Mouse (Mus musculus) kidney, embryonic 14.5 days (tissue): ENCODE data around the gene Man2a2. TPM values are rescaled to one million over a fixed set of nuclear protein-coding genes. Genes with fewer than 3 reads are reported as not detected.

ENCODE experiments used
- ATAC-seq: fragments of 200-750 bp; cut with Nextera tagmentation; 2 replicates; pipeline ENCODE4 v1.8.0; 2017; ENCODE audit warnings: moderate number of reproducible peaks, mild to moderate bottlenecking, moderate TSS enrichment, moderate library complexity; ENCODE audit not compliant: low FRiP score, low TSS enrichment
- H3K27ac ChIP-seq: fragments of 300-500 bp; sonication (generic); 2 replicates; pipeline ENCODE4 v1.5.1; 2014; ENCODE audit warnings: low read depth, mild to moderate bottlenecking, low read length, moderate library complexity, mixed read lengths
- H3K27me3 ChIP-seq: fragments of 300-500 bp; sonication (generic); 2 replicates; pipeline ENCODE4 v1.6.1; 2014; ENCODE audit warnings: mild to moderate bottlenecking, low read length; ENCODE audit not compliant: control insufficient read depth, insufficient read depth
- H3K36me3 ChIP-seq: fragments of 300-500 bp; sonication (generic); 2 replicates; pipeline ENCODE4 v1.6.1; 2014; ENCODE audit warnings: low read length, mixed read lengths; ENCODE audit not compliant: control insufficient read depth, insufficient read depth
- H3K4me1 ChIP-seq: fragments of 300-500 bp; sonication (generic); 2 replicates; pipeline ENCODE4 v1.6.1; 2014; ENCODE audit warnings: low read length, mixed read lengths; ENCODE audit not compliant: control insufficient read depth, insufficient read depth
- H3K4me2 ChIP-seq: fragments of 300-500 bp; sonication (generic); replicated peaks from 2 replicates; pipeline ENCODE4 v1.6.1; 2014; ENCODE audit warnings: low read depth, mild to moderate bottlenecking, low read length
- H3K4me3 ChIP-seq: fragments of 300-500 bp; sonication (generic); 2 replicates; pipeline ENCODE4 v1.5.1; 2014; ENCODE audit warnings: mild to moderate bottlenecking, low read length
- H3K9ac ChIP-seq: fragments of 300-500 bp; sonication (generic); 2 replicates; pipeline ENCODE4 v1.6.1; 2014; ENCODE audit warnings: low read depth, mild to moderate bottlenecking, low read length, moderate library complexity
- H3K9me3 ChIP-seq: fragments of 300-500 bp; sonication (generic); 2 replicates; pipeline ENCODE4 v1.6.1; 2016; ENCODE audit warnings: low read length; ENCODE audit not compliant: control insufficient read depth
- WGBS: fragments of 180-500 bp; shearing (Covaris S2); extraction: QIAGEN DNeasy Blood & Tissue Kit; methylation state at CpG from one replicate; pipeline ENCODE4 v1.1.7; 2014; 5-methylcytosine and 5-hydroxymethylcytosine counted together
- polyA plus RNA-seq: library from polyadenylated mRNA; unstranded; fragments of >200 nt; fragmentation: Nextera tagmentation; extraction: Ambion mirVana; gene quantifications from 2 replicates; pipeline ENCODE4 v1.2.1, GENCODE M21; 2014

Gene Man2a2
- polyA plus RNA-seq, 1 experiment from 2014 or later = 17.2 TPM

GRCm38 (mm10) chr7:80412279-80412678, 41.1 kb upstream of the Man2a2 start:
- ATAC-seq = no peak
- H3K27me3 ChIP-seq = no peaks in the 10 kb centered on the region
- H3K9ac ChIP-seq = no peak overlapping the region
- WGBS = 68% methylated on average over 10 of the region's 10 CpGs
- no peak overlapping the region for H3K27ac ChIP-seq
- no peaks in the 10 kb centered on the region for H3K36me3 ChIP-seq
- no peaks in the 10 kb centered on the region for H3K4me1 ChIP-seq
- H3K9me3 ChIP-seq = no peaks in the 10 kb centered on the region
- no peak overlapping the region for H3K4me2 ChIP-seq
- H3K4me3 ChIP-seq = no peak overlapping the region

- Histone ChIP-seq H3K9me3 (no peaks in the 10 kb centered on the region), H3K36me3 (no peaks in the 10 kb centered on the region), H3K9ac (no peak overlapping the region), H3K27ac (no peak overlapping the region), H3K4me3 (no peak overlapping the region), H3K4me2 (no peak overlapping the region), H3K4me1 (no peaks in the 10 kb centered on the region), H3K27me3 (no peaks in the 10 kb centered on the region)
- no peak for ATAC-seq
- 86% methylated on average over 9 of the region's 9 CpGs for WGBS
Observed at GRCm38 (mm10) chr7:80410380-80410779, 39.2 kb upstream of the Man2a2 start.

GRCm38 (mm10) chr7:80407712-80408111, 36.5 kb upstream of the Man2a2 start:
- WGBS = 75% methylated on average over 9 of the region's 9 CpGs
- no peaks in the 10 kb centered on the region for H3K9me3 ChIP-seq
- 0 out of 2 replicates have a peak, but pooled peaks cover 3% of the 10 kb centered on the region for H3K4me1 ChIP-seq
- no peak overlapping the region for H3K27ac ChIP-seq
- no peaks in the 10 kb centered on the region for H3K27me3 ChIP-seq
- no peaks in the 10 kb centered on the region for H3K36me3 ChIP-seq
- H3K4me2 ChIP-seq = no peak overlapping the region
- H3K9ac ChIP-seq = no peak overlapping the region
- ATAC-seq = no peak
- H3K4me3 ChIP-seq = no peak overlapping the region

GRCm38 (mm10) chr7:80406186-80406585, 35.0 kb upstream of the Man2a2 start:
- H3K9ac ChIP-seq = no peak overlapping the region
- WGBS = 86% methylated on average over 3 of the region's 3 CpGs
- H3K4me2 ChIP-seq = no peak overlapping the region
- H3K9me3 ChIP-seq = no peaks in the 10 kb centered on the region
- no peaks in the 10 kb centered on the region for H3K36me3 ChIP-seq
- no peaks in the 10 kb centered on the region for H3K27me3 ChIP-seq
- peaks cover 6% of the 10 kb centered on the region; the same call in 1 of the 2 replicates for H3K4me1 ChIP-seq
- no peak overlapping the region for H3K27ac ChIP-seq
- H3K4me3 ChIP-seq = no peak overlapping the region
- ATAC-seq = no peak

GRCm38 (mm10) chr7:80405188-80405695, 34.1 kb upstream of the Man2a2 start, which contains the start of gene Furin:
Gene Furin, minus strand, starts transcription at chr7:80405436.
- Histone ChIP-seq H3K9me3 (no peaks in the 10 kb centered on the region), H3K36me3 (no peaks in the 10 kb centered on the region), H3K27ac (no peak within 1 kb of the TSS), H3K4me2 (no peak within 1 kb of the TSS), H3K27me3 (no peaks in the 10 kb centered on the region), H3K4me3 (no peak within 1 kb of the TSS), H3K9ac (no peak within 1 kb of the TSS), H3K4me1 (peaks cover 14% of the 10 kb centered on the region; the same call in 1 of the 2 replicates)
- 55% methylated on average over 9 of the region's 9 CpGs for WGBS
- ATAC-seq = no peak

- peaks cover 16% of the 10 kb centered on the region; the same call in 1 of the 2 replicates for H3K4me1 ChIP-seq
- H3K9ac ChIP-seq = no peak overlapping the region
- no peaks in the 10 kb centered on the region for H3K9me3 ChIP-seq
- no peak overlapping the region for H3K4me2 ChIP-seq
- H3K27me3 ChIP-seq = no peaks in the 10 kb centered on the region
- H3K27ac ChIP-seq = no peak overlapping the region
- no peaks in the 10 kb centered on the region for H3K36me3 ChIP-seq
- H3K4me3 ChIP-seq = no peak overlapping the region
- no peak for ATAC-seq
- 67% methylated on average over 7 of the region's 7 CpGs for WGBS
Observed at GRCm38 (mm10) chr7:80404101-80404894, 33.1 kb upstream of the Man2a2 start.

- peaks cover 16% of the 10 kb centered on the region; the same call in 1 of the 2 replicates for H3K4me1 ChIP-seq
- 57% methylated on average over 9 of the region's 9 CpGs for WGBS
- no peaks in the 10 kb centered on the region for H3K36me3 ChIP-seq
- ATAC-seq = no peak
- H3K4me3 ChIP-seq = peak overlapping the region; percentile 92; the same call in 1 of the 2 replicates
- H3K4me2 ChIP-seq = peak overlapping the region; percentile 62
- H3K9ac ChIP-seq = peak overlapping the region; percentile 94; the same call in 1 of the 2 replicates
- H3K27ac ChIP-seq = no peak overlapping the region
- no peaks in the 10 kb centered on the region for H3K9me3 ChIP-seq
- H3K27me3 ChIP-seq = no peaks in the 10 kb centered on the region
Observed at GRCm38 (mm10) chr7:80403551-80403950, 32.4 kb upstream of the Man2a2 start.

- Histone ChIP-seq H3K4me2 (peak overlapping the region; percentile 62), H3K9ac (peak overlapping the region; percentile 94), H3K4me3 (peak overlapping the region; percentile 92), H3K9me3 (no peaks in the 10 kb centered on the region), H3K27me3 (no peaks in the 10 kb centered on the region), H3K27ac (peak overlapping the region; percentile 63; the same call in 1 of the 2 replicates), H3K4me1 (peaks cover 16% of the 10 kb centered on the region; the same call in 1 of the 2 replicates), H3K36me3 (peaks cover 4% of the 10 kb centered on the region; the same call in 1 of the 2 replicates)
- peak; percentile 77 for ATAC-seq
- WGBS = under 1% methylated on average over 54 of the region's 92 CpGs
Observed at GRCm38 (mm10) chr7:80402651-80403321, 31.6 kb upstream of the Man2a2 start.
